Mouse (Mus musculus) natural killer cell, adult 2 months (primary cell): ENCODE results near the gene Ascc2.

Experiments
- DNase-seq, 2 experiments: peaks; one replicate each; pipeline ENCODE4 v3.0.0; 2022; ENCODE audit warnings: low spot score in 2 of 2

Ascc2 gene

DNA sequence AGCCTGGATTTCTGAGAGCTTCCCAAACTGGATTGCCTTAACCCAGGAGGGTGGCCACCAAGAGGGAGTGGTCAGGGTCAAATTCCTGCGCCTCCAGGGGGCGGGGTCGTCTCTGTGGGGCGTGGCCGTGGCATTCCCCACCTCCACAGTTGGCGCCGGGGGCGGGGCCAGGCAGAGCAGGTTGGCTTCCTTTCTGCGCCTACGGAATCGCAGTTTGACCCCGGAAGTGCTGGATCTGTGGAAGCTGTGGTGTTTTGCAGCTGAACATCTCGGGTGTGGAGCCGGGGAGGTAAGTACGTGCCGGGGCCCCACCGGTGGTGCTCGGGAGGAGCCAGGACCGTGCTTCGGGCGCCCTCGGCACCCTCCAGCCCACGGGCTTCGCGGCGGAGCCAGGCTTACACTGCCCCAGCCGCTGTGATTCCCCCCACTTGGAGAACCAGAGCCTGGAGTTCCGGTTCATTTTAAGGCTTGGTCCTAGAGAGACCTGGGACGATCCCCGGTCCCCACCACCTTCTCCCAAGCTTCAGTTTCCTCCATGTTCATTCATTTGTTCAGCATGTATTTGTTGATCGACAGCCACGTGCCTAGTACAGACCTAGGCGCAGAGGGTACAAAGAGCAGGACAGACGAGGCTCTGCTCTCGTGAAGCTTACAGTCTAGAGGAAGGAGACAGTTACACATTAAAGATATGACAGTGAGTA is at the start of gene Ascc2:
Ascc2 (plus strand) TSS at position 214 of the 701 bp plus-strand sequence.
- DNase-seq = peak; percentile 84 to 88

DNA sequence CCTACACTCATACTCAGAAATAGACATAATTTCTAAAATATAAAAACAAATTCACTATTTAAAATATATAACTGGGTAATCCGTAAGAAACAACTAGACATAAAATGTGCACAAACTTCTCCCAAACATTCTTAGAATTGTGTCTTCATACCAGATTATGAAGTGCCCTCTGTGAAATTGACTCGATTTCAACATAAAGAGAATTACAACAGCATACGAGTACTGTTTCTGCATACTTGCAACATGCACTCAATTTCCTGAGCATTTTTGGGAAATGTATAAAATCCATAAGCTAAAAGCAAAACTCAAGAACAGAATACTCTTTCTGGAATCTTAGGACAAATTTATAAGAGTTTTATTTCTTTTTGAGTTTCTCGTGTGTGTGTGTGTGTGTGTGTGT is 45.7 kb upstream of the Ascc2 start:
- DNase-seq = no peak

DNA sequence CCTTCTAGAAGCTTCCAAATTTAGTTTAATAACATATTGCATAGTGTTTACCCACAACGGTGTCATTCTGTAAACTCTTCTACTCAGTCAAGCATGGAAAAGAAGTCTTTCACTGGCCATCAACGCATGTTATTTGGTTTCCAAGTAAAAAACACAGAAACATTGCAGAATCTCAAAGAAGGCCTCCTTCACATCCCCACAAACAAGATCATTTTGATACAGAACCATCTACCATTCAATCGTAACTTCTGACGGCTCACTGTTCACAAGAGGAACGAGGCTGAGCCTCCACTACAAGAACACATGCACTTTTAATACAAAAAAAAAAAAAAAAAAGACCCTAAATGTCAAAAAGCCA is 44.1 kb upstream of the Ascc2 start:
- no peak for DNase-seq

DNA sequence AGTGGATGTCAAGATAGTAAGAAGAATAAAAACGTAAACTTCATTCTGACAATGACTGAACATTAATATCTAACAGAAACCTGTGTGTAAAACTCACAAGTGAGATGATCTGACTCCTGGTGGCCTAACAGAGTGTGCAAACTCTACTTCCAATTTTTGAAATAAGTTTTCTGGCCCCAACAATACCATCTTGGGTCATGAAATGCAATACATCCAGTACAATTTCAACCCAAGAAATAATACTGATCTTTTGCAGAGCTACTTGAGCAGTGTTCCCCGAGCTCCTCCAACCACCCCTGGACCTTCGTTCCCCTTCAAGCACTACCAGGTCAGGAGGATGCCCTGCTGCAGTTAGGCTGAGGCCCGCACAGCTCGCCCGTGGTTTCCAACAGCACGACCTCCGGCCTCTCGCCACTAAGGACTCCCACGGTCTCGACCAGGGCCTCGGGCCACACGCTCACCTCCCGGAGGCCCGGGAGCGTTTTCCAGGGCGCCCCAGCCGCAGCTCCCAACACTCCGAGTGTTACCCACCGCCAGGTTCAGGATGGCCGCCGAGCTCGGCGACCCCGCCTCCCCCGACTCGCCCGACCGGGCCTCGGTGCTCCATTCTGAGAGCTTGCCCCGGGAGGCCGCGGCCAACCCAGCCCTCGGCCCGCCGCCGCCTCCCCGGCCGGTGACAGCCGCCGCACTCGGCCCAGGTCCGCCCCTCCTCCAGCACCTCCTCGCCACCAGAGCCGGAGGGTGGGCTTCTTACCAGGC is 43.5 kb upstream of the Ascc2 start:
- DNase-seq = peak; percentile 30 to 40

DNA sequence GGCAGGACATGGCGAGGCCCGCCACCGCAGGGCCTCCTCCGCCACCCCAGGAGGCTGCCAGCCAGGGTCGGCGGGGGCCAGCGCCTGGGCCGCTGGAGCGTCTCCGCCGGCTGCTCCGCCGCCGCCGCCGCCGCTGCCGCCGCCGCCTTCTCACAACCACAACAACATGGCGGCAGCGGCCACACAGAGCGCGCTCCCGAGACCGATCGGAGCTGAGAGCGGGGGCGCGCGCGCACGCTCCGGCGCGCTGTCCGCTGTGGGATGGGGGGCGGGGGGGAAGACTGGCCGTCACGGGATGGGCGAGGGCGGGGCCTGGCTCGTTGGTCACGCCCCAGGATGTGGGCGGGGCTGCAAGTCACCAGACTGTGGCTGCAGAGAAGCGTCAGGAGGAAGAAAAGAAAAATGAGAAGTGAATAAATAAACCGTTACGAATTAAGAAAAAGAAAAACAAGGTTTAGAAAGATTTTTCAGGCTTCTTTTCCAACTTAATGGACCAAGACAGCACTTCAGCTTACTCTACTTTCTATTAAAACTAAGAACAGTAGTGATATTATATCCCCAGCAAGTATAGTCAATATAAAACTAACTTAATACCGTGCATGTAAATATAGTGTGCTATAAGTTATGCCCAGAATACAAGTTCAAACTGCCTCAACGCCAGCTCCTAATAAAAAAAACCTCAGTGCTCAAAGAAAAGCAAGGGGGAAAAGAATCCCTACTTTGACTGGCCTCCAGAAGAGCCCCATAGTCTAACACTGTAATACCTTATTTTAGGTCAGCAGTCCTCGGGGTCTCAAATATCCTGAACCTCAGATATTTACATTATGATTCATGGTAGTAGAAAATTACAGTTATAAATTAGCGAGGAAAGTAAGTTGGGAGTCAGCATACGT is 42.7 kb upstream of the Ascc2 start, which contains the start of gene Mtmr3:
Mtmr3 (minus strand) TSS at position 256 of the 893 bp plus-strand sequence.
- peak; percentile 95 to 97 for DNase-seq

DNA sequence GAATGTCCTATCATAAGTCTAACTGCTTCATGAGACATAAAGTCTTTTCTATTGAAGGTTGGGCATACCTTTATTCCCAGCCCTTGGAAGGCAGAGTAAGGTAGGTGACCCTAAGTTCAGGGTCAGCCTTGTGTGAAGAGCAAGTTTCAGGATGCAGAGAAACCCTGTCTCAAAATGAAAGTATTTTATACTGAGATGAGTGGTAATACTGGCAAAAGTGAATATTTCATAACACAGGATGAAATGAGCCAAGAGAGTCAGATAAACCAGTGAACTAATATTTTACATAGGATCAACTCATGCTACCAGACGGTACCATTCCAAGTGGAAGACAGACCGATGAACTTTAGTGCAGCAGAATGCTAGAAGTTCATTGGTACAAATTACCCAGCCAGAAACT is 39.1 kb upstream of the Ascc2 start:
- DNase-seq = no peak

DNA sequence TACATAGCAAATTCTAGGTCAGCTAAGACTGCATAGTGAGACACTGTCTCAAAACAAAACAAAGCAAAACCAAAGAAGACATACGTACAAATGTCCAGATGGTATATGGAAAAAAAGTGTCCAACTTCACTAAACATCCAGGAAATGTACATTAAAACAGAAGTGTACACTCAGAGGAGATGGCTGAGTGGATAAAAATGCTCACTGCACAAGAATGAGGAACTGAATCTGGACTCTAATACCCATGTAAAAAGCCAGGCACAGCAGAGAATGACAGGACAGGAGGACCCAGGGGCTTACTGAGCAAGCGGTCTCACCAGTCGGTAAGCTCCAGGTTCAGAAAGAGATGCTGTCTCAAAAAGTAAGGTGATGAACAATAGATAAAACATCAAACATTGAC is 37.6 kb upstream of the Ascc2 start:
- DNase-seq = peak in 1 of 2 experiments; percentile 36

DNA sequence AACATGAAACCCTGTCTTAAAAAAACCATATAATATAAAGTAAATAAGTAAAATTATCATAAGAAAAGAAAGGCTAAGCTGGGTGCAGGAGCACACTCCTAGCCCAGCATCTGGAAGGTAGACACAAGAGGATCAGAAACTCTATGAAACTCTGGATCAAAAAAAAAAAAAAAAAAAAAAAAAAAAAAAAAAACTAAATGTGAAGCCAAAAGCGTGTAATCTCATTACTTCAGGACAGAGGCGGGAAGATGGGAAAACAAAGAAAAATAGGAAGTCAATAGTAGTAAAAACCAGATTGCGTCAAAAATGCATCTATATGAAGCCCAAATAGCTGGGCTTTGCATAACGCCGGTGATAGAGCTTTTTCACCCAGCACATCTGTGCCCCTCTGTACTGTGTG is 35.7 kb upstream of the Ascc2 start:
- DNase-seq = no peak

DNA sequence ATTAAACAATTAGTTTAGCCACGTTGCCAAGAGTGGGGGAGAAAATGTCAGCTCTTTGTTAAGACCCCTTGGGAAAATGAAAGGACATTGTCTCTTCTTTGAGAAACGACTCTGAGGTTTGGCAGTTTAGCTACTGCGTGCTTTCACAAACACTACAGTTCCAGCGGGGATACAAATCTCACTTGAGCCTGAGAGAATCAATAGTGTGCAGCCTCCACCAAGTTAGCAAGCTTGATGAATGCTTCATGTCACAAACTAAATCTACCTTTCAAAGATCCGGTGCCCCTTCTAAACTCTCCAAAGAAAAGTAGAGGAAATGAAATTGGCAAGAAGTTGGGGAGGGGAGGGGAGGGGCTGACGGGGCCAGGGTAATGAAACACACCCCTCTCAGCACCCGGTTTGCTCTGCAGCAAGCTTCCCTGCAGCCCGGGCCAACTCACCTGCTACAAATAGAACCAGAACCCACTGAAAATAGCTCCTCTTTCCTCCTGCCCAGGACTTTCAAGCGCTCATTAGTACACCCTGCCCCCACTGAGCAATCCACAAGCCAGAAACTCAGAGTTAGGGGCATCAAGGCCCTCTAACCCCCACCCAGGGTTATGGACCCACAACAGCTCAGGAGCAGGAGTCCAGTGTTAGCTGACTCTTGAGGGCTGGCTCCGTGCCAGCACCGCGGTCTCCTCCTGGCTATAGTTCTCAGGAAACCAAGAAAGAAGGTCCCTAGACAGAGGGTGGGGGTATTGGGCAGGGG is 34.7 kb upstream of the Ascc2 start:
- DNase-seq = peak in 1 of 2 experiments; percentile 13

DNA sequence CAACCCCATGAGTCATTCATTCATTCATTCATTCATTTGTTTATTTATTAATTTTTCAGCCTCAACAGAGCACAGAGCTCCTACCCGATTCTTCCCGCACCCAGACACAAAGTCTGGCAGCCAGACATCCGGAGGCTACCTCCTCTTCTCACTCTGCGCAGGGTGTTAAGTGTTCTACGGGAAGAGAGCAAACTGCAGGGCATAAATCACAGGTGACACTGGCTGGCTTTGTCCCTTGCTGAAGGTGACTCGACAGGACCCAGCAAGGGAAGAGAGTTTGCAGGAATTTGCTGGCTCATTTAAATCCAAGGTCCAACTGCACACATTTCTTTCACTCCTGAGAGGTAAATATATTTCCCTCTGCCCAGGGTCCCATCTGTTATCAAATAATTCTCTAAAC is 33.1 kb upstream of the Ascc2 start:
- DNase-seq = no peak

DNA sequence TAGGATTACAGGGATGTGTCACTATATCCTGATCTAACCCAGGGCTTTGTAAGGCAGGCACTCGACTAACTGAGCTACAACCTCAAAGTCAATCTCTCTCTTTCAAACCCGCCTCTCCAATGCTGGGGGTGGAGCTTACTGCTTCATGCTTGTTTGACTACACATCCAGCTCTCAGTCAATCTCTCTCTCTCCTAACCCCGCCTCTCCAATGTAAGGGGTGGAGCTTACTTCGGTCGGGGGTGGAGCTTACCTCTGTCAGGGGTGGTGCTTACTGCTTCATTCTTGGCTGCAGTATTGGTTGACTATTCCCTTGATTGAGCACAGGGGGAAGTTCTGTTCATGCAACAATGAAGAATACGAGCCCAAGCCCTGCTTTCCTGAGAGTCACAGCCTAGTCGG is 32.1 kb upstream of the Ascc2 start:
- peak; percentile 30 to 81 for DNase-seq

DNA sequence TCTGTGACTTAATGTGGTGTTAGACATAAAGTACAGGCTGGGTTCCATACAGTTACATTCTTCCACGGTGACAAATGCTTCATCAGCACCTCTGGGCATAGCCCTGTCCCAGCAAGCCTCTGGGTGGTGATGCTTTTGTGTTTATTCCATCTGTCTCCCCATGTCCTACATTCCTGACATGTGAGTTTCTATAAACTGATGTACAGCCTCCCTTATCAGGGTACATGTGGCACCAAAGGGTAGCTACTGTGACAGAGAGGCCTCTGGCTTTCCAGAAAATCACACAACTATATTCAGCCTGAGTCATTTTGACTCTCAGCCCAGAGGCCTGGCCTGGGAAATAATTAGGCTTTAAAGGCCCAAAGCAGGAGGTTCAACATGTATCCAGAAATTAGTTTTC is 31.0 kb upstream of the Ascc2 start:
- DNase-seq = no peak

DNA sequence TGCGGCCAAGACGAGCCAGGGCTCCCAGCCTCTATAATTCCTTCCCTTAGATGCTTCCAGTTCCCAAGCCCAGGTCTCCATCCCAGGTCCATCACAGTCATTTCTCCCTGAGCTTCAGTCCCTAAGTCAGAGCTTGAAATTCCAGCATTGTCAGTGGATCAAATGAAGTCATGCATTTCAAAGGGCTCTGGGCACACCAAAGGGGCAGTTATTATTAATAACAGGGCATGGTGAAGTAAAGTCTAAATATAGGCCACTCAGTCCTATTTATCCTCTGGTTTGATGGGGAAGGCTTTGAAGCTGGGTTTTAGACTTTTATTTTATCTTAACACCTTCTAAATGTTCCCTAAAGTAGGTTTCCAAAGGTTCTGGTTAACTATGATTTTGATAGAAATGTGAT is 25.6 kb upstream of the Ascc2 start:
- DNase-seq = no peak

DNA sequence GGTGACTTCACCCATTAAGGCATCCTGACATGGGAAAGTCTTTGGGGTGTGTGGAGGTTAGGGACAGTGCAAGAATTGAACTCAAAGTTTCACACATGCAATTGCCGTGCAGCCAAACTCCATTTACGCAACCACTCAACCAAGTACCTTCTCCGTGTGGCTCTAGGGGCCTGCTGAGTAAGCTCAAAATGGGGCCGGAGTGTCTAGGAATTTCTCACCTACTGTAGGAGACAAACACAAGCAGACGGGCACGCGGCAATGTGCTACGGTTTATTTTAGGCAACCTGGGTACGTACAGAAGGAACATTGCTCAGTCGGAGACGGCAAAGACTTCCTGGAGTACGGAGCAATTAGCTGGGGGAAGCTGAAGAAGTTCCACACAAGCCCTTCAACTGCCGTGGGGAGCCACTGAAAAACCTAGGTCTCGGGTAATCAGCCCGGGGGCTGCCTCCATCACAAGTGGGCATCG is 17.5 kb upstream of the Ascc2 start, which contains the start of gene Gm11032:
Gm11032 (plus strand) TSS at position 51 of the 469 bp plus-strand sequence.
- DNase-seq = no peak

DNA sequence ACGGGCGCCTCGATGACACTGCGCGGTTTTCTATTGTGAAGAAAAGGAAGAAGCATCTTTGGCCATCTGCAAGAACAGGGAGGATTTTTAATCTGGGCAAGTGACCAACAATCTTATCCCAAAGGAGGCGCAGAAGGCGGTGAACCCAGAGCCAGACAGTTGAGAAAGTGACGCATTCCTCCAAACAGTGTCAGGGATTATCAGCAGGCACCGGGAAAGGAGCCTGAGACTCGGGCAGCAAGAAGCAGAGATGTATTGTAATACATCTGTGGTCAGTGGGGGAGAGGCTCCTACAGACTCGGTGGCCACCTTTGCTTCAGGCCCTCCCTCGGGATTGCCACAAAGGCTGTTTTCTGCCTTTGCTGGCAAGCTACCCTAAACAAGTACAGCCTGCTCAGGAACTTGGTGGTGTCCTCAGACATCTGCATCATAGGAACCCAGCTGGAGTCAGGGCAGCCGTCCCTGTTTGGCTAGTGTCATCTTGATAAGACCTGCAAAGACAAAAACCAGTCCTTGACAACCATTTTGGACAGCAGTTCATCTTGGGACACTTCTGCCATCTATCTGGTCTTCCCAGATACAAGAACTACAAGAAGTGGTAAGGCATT is 16.9 kb upstream of the Ascc2 start:
- no peak for DNase-seq

DNA sequence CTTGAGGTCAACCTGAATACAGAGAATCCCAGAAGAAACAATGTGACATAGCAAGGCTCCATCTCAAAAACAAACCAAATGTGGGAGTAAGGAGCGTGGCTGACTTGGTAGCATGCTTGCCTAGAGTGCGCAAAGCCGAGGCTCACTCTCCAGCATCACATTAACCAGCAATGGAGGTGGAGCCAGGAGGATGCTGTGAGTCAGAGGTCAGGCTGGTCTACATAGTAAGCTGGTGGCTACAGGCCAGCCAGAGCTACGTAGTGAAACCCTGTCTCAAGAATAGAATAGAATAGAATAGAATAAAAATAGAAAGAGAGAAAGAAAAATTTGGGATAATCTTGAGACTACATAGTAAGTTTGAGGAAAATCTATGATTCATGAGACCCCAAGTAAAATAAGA is 15.7 kb upstream of the Ascc2 start:
- no peak for DNase-seq

DNA sequence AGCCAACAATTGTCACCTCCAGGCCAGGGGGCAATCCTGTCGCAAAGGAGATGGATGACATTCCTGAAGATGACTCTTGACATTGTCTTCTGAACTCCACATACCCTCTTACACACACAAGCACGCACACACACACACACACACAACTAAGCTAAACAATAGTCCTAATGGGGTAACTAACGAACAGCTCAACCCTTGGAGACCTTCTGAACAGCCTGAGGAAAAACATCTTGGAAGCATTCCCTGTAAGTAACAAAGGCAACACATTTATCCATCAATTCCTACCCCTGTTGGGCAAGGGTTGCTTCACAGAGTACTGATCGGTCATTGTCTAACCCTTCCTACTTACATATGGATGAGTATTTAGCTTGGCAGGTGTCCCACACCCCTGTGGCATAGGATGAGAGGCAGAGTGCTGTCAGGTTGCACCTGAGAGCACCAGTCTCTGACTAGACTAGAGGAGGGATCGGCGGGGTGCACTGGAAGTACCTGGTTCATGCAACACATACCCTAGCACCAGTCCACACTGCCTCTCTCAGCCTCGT is 15.0 kb upstream of the Ascc2 start:
- DNase-seq = no peak

DNA sequence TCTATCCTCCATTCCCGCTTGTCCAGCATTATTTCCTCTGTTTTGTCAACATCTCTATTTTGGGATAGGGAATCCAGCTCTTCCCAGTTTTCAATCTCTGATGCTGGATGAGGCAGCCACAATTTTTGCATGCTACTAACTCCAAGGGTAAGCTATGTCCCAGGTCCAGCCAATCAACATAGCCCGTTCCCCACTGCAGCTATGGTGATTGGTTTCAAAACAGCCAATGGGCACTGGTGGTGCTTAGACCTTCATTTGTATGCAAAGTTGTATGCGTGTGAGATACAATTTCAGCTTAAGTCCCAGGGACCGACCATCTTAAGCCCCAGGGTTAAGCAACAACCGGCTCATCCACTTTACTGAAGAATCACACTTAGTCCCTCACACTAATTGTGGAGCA is 14.6 kb upstream of the Ascc2 start:
- no peak for DNase-seq

DNA sequence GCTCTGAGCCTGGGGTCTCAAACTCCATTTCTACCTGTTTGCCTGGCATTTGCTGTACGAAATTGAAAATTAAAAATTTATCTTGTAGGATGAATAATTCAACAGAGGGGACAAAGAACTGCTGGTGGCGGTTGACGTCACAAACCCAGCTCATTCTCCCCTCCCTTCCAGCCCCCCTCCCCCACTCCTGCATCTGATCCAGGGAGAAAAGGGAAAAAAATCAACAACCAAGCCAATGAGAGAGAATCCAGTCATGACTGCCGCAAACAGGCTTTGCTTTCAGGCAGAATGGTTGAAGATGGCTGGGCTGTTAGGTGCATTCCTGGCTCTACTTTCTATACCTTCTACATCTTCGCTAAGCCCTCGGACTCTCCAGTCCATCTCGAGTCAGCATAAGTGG is 11.6 kb upstream of the Ascc2 start:
- no peak for DNase-seq

DNA sequence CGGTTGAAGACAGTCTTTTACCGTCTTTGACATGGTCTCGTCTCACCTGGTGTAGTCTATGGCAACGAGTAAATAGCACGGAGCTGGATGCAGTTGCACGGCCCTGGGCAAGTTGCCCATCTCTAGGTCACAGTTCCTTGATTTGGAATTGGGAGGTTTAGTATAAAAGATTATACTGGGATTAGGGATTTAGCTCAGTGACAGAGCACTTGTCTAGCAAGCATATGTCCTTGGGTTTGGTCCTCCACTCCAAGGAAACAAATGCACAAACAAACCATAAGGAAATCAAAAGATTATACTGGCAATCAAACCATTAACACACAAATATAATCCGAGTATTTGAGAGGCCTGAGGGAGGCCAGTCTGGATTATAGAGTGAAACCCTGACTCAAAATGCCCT is 9.9 kb upstream of the Ascc2 start:
- DNase-seq = no peak

DNA sequence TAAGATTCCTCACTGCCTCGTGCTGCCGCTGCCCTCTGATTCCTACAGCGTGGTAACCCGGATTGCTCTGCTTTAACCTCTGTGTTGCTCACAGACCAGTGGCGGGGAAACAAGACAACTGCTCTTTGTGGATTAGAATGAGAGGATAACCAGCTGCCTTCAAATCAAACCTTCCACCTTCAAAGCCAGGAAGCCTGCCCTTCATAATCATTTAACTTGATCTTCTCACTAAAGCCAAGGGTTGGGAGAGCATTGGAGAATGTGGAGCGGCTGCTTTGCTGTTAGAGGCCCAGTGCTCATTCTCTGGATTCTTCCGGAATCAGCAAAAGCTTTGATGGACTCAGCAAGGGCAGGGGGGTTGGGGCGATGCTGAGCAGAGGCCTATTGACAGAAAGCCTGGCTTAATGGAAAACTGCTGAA is 7.7 kb upstream of the Ascc2 start:
- DNase-seq = no peak
